Mouse (Mus musculus) CH12.LX (cell line): ENCODE results near the gene Tbc1d9b.

ENCODE experiments used
- CHD2 ChIP-seq: IDR thresholded peaks from 2 replicates; pipeline ENCODE4 v1.6.1; 2011; ENCODE audit warnings: low read length, improper control_type of control experiment
- CTCF ChIP-seq, 2 experiments: IDR thresholded peaks in 1 of 2; conservative IDR thresholded peaks in 1 of 2; 2 replicates each; pipeline ENCODE4 v1.5.1; 2011 to 2012; ENCODE audit warnings: low read depth in 2 of 2, low read length in 2 of 2, improper control_type of control experiment in 1 of 2, inconsistent platforms in 1 of 2, mild to moderate bottlenecking in 1 of 2, moderate library complexity in 1 of 2
- EP300 ChIP-seq: IDR thresholded peaks from 2 replicates; pipeline ENCODE4 v1.6.1; 2011; ENCODE audit warnings: low read length, improper control_type of control experiment
- ZNF384 ChIP-seq: IDR thresholded peaks from 2 replicates; pipeline ENCODE4 v1.6.1; 2012; ENCODE audit warnings: low read depth, low read length, improper control_type of control experiment, inconsistent platforms

GRCm38 (mm10) chr11:50205434-50205833 is 74.2 kb downstream of the Tbc1d9b start:
- TF ChIP-seq CHD2 (no peak), CTCF (conservative IDR thresholded peaks at IDR 0.05 in 1 of 2, IDR thresholded peaks at IDR 0.05 in 1 of 2; ENCODE audit: low read depth in 2 of 2, low read length in 2 of 2) (no peak), EP300 (no peak), ZNF384 (no peak)
